ENCODE assay signal across 24 mouse cellular contexts in genomic region chr6:38841551-38841950, GRCm38 (mm10). TPM values are rescaled to one million over a fixed set of nuclear protein-coding genes. Genes with fewer than 3 reads are reported as not detected.
DNase-seq lines count a peak whose midpoint lies in the region; TF ChIP-seq lines count a peak whose summit lies in the region.
"Had no signal": no experiment of that assay in that cellular context is flagged by ENCODE, and none has a peak within 500 bp of the region (broad histone marks: within the 10 kb centered on the region; RNA-seq: fewer than 3 reads in every experiment).

No protein-coding gene starts in this region.

- 80% methylated on average over 3 of the region's 3 CpGs for WGBS in heart, embryonic 10.5 days

- no peak overlapping the region for H3K4me3 ChIP-seq in heart, embryonic 10.5 days
- H3K4me3 ChIP-seq in layer of hippocampus, adult 2 months = no peak overlapping the region
- H3K4me3 ChIP-seq: embryonic facial prominence, embryonic 12.5 days; stomach, embryonic 15.5 days had no signal

- no peaks in the 10 kb centered on the region for H3K27me3 ChIP-seq in heart, embryonic 10.5 days (ENCODE audit: insufficient read depth, poor library complexity, severe bottlenecking)
- H3K27me3 ChIP-seq: embryonic facial prominence, embryonic 12.5 days; stomach, embryonic 15.5 days had no signal

- DNase-seq in adrenal gland, adult 2 months = peak; percentile 54
- DNase-seq in adrenal gland, adult 18-20 months (ENCODE audit: low spot score in 2 of 2) = no peak
- no peak for DNase-seq in heart, embryonic 10.5 days (ENCODE audit: low spot score)
- no peak for DNase-seq in heart, adult 18-20 months
- DNase-seq in layer of hippocampus, adult 2 months (ENCODE audit: low spot score in 2 of 2) = no peak
- no peak for DNase-seq in layer of hippocampus, adult 18-20 months (ENCODE audit: low spot score in 2 of 2)
- peak; percentile 5 for DNase-seq in testis, postnatal 10 days (ENCODE audit: low spot score)
- DNase-seq in testis, postnatal 14 days (ENCODE audit: low spot score) = no peak
- DNase-seq: cerebellum, adult 11-12 months; cerebellum, adult 9-11 months; embryo, embryonic 11 days; gastrocnemius, postnatal 14 days; kidney, adult 9 months; kidney, postnatal 10 days; lung, embryonic 14.5 days; lung, postnatal 14 days; midbrain, embryonic 14.5 days; right cerebral cortex, postnatal 25 days; thymus, adult 18-20 months; thymus, postnatal 25 days had no signal

- peaks cover 5% of the 10 kb centered on the region; the same call in 1 of the 2 replicates for H3K36me3 ChIP-seq in heart, embryonic 10.5 days
- H3K36me3 ChIP-seq: embryonic facial prominence, embryonic 12.5 days; stomach, embryonic 15.5 days had no signal

- H3K9me3 ChIP-seq in heart, embryonic 10.5 days = no peaks in the 10 kb centered on the region
- H3K9me3 ChIP-seq: embryonic facial prominence, embryonic 12.5 days; G1E; stomach, embryonic 15.5 days had no signal

- peak overlapping the region; percentile 3; the same call in 1 of the 2 replicates for H3K27ac ChIP-seq in heart, embryonic 10.5 days
- peak overlapping the region; percentile 80 for H3K27ac ChIP-seq in layer of hippocampus, adult 2 months
- H3K27ac ChIP-seq: embryonic facial prominence, embryonic 12.5 days; hindbrain, embryonic 14.5 days; stomach, embryonic 15.5 days had no signal

- peaks cover 67% of the 10 kb centered on the region for H3K4me1 ChIP-seq in heart, embryonic 10.5 days

- no peak for TF ChIP-seq CTCF in layer of hippocampus, adult 2 months (conservative IDR thresholded peaks at IDR 0.05)

RNA-seq across cellular contexts. Expression of gene Tbxas1, which starts 33.7 kb away (rescaled TPM):
- 1 to 10 TPM; 7.5 to 8.5 TPM for total RNA-seq in adrenal gland, adult 2 months (2021)
- 3.3 and 4.0 TPM in 2 replicates for polyA plus RNA-seq in adrenal gland, adult 2 months (2012; rRNA removed)
- total RNA-seq in adrenal gland, adult 18-20 months (2021) = 1 to 10 TPM; 6.4 to 6.6 TPM
- polyA plus RNA-seq in heart, embryonic 10.5 days (2016; fragmentation: Nextera tagmentation; extraction: Ambion mirVana) = 1.4 and 1.5 TPM in 2 replicates
- 1 to 10 TPM; 1.7 TPM for total RNA-seq in heart, adult 18-20 months (2021)
- 1 to 10 TPM; 2.8 TPM for total RNA-seq in layer of hippocampus, adult 2 months (2021)
- total RNA-seq in layer of hippocampus, adult 18-20 months (2021) = 1 to 10 TPM; 1.9 to 2.7 TPM

RNA-seq across cellular contexts. Expression of gene Hipk2, which starts 34.4 kb away (rescaled TPM):
- total RNA-seq in adrenal gland, adult 2 months (2021) = 100 to 1,000 TPM in 1 of 2 experiments, 10 to 100 TPM in 1; 98.6 to 163 TPM
- polyA plus RNA-seq in adrenal gland, adult 2 months (2012; rRNA removed) = 85.1 and 97.1 TPM in 2 replicates
- 100 to 1,000 TPM; 102 to 135 TPM for total RNA-seq in adrenal gland, adult 18-20 months (2021)
- 15.9 and 20.1 TPM in 2 replicates for polyA plus RNA-seq in heart, embryonic 10.5 days (2016; fragmentation: Nextera tagmentation; extraction: Ambion mirVana)
- 10 to 100 TPM; 83.6 to 98.5 TPM for total RNA-seq in heart, adult 18-20 months (2021)
- total RNA-seq in layer of hippocampus, adult 2 months (2021) = 10 to 100 TPM; 55.9 to 59.9 TPM
- total RNA-seq in layer of hippocampus, adult 18-20 months (2021) = 10 to 100 TPM; 63.8 to 66.2 TPM

Comparison
In these comparisons a context has a peak if more than half of its experiments do, and no peak if none do; other contexts are left out.
1. DNase-seq: peak in adrenal gland, adult 2 months (single experiment) and testis, postnatal 10 days (single experiment); none in adrenal gland, adult 18-20 months (0 of 2), heart, embryonic 10.5 days (single experiment), heart, adult 18-20 months (0 of 2), layer of hippocampus, adult 2 months (0 of 2), layer of hippocampus, adult 18-20 months (0 of 2) and testis, postnatal 14 days (single experiment).